Mouse (Mus musculus) ES-Bruce4 (cell line): ENCODE results near the gene Spast.

Source experiments
- CTCF ChIP-seq: IDR thresholded peaks from one replicate; pipeline ENCODE4 v1.8.1; 2011; ENCODE audit warnings: low read depth, low read length
- EP300 ChIP-seq: IDR thresholded peaks from 2 replicates; pipeline ENCODE4 v1.6.1; 2011; ENCODE audit warnings: low read depth, low read length; ENCODE audit not compliant: insufficient read depth
- POLR2A ChIP-seq: IDR thresholded peaks from one replicate; pipeline ENCODE4 v1.8.1; 2011; ENCODE audit warnings: low read length; ENCODE audit not compliant: insufficient read depth

DNA sequence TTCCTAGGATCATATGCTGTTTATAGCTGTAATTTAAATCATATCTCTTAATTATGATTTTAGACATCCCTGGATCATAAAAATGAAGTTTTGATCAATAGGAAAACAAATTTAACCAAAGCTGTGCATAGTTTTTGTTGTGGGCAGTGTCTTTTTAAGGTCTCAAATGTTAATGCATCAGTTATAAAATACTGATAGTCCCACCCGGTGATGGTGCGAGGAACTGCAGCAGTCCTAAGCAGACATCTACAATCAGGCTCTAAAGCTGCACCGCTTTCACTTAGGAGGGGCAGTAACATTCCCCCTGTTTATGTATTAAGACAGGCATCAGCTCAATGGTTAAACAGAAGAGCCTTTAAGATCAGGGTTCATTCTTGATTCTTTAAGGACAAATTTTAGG, 51.1 kb downstream of the Spast start:
- TF ChIP-seq CTCF (no peak), POLR2A (no peak), EP300 (no peak)
